Mouse (Mus musculus) testis, adult 2 months (tissue): ENCODE measurements around the gene Trim63.

ENCODE experiments used
- CTCF ChIP-seq: fragments of 200-500 bp; IDR thresholded peaks from 2 replicates; pipeline ENCODE4 v1.5.1; 2012; ENCODE audit warnings: low read depth, mild to moderate bottlenecking, inconsistent platforms, low read length, moderate library complexity; ENCODE audit not compliant: control insufficient read depth, insufficient read depth, insufficient replicate concordance
- POLR2A ChIP-seq: fragments of 200-500 bp; IDR thresholded peaks from 2 replicates; pipeline ENCODE4 v1.6.1; 2012; ENCODE audit warnings: low read depth, mild to moderate bottlenecking, inconsistent platforms, low read length, moderate library complexity; ENCODE audit not compliant: control insufficient read depth

- TF ChIP-seq CTCF (no peak), POLR2A (no peak)
Measured at GRCm38 (mm10) chr4:134310656-134311055, 4.3 kb upstream of the Trim63 start.
